8 mouse cellular contexts compared by ENCODE assay signal in the genomic region with DNA sequence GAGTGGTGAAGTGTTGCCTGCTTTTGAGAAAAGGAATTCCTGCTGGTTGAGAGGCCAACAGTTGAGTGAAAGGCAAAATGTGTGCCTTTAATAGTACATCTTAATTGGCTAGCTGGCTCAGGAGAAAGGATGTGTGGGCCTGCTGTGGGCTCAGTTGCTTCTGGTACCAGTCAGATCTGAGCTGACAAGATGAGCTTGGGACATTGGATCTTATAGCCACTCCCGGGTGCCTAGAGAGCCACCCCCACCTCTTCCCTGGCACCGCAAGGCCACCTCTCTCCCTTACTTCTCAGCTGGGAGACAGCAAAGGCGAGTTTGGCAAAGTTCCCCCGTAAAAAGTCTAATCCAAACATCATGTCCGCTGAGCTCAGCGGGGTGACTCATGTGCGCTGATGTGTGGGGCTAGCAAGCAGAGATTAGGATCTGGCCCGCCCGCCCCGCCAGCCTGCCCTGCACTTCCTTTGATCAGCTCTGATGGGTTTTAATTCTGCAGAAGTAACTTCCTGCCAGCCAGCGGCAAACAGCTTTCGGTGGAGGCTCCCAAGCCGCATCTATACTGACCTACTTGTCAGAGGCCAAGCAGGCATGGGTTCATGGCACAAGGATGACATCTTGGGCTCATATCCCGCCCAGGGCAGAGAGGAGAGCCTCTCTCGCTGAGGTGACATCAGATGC. TPM values are rescaled to one million over a fixed set of nuclear protein-coding genes. Genes with fewer than 3 reads are reported as not detected.
DNase-seq lines count a peak whose midpoint lies in the region; ATAC-seq lines count a peak whose summit lies in the region.

No protein-coding gene starts in this region.

- no peaks in the 10 kb centered on the region for H3K9me3 ChIP-seq in hindbrain, embryonic 11.5 days (ENCODE audit: control insufficient read depth, low read length)
- H3K9me3 ChIP-seq in limb, embryonic 10.5 days (replicated peaks) = no peaks in the 10 kb centered on the region

- no peaks in the 10 kb centered on the region for H3K4me1 ChIP-seq in hindbrain, embryonic 11.5 days (replicated peaks; ENCODE audit: control insufficient read depth, insufficient read depth, low read length)
- peaks cover 51% of the 10 kb centered on the region for H3K4me1 ChIP-seq in limb, embryonic 10.5 days

- no peak overlapping the region for H3K27ac ChIP-seq in hindbrain, embryonic 11.5 days (ENCODE audit: low read depth, low read length)
- H3K27ac ChIP-seq in limb, embryonic 10.5 days = peak overlapping the region; percentile 87

- no peak for ATAC-seq in hindbrain, embryonic 11.5 days (ENCODE audit: low FRiP score)

- no peaks in the 10 kb centered on the region for H3K27me3 ChIP-seq in hindbrain, embryonic 11.5 days (ENCODE audit: control insufficient read depth, insufficient read depth, low read length)
- no peaks in the 10 kb centered on the region for H3K27me3 ChIP-seq in limb, embryonic 10.5 days (ENCODE audit: low read depth, poor library complexity, severe bottlenecking)

- H3K4me2 ChIP-seq in hindbrain, embryonic 11.5 days (replicated peaks; ENCODE audit: low read depth, low read length) = no peak overlapping the region

- no peaks in the 10 kb centered on the region for H3K36me3 ChIP-seq in hindbrain, embryonic 11.5 days (ENCODE audit: control insufficient read depth, insufficient read depth, low read length)
- H3K36me3 ChIP-seq in limb, embryonic 10.5 days = no peaks in the 10 kb centered on the region

- peak; percentile 24 to 38 for DNase-seq in CD8-positive naive resting alpha-beta T cell, adult 2 months (ENCODE audit: low read depth in 2 of 2, low spot score in 2 of 2)
- DNase-seq in adrenal gland, postnatal 10 days = peak; percentile 82
- DNase-seq in forelimb bud, embryonic 11.5 days (ENCODE audit: low read depth, low spot score) = peak; percentile 59
- peak; percentile 35 for DNase-seq in hindbrain, embryonic 11.5 days (ENCODE audit: low spot score)
- peak; percentile 67 for DNase-seq in limb, embryonic 10.5 days (ENCODE audit: low spot score)
- peak; percentile 60 for DNase-seq in mesoderm, embryonic 11.5 days (ENCODE audit: low read depth, low spot score)
- peak; percentile 23 for DNase-seq in right cerebral cortex, postnatal 4 days
- DNase-seq in layer of hippocampus, adult 9-11 months = no peak

- 16% methylated on average over 15 of the region's 15 CpGs for WGBS in hindbrain, embryonic 11.5 days
- WGBS in limb, embryonic 10.5 days = 6% methylated on average over 15 of the region's 15 CpGs

- no peak overlapping the region for H3K4me3 ChIP-seq in hindbrain, embryonic 11.5 days (ENCODE audit: low read depth, low read length)
- H3K4me3 ChIP-seq in limb, embryonic 10.5 days = peak overlapping the region; percentile 41

- no peak overlapping the region for H3K9ac ChIP-seq in hindbrain, embryonic 11.5 days (ENCODE audit: low read depth, low read length)

RNA-seq across cellular contexts. Expression of gene Eml4, which starts 38.4 kb away (rescaled TPM):
- 10 to 100 TPM; 19.9 to 21.8 TPM for total RNA-seq in adrenal gland, postnatal 10 days (2021)
- polyA plus RNA-seq in hindbrain, embryonic 11.5 days (2014; fragmentation: Nextera tagmentation; extraction: Ambion mirVana) = 47.1 and 49.0 TPM in 2 replicates
- 71.6 and 72.3 TPM in 2 replicates for polyA plus RNA-seq in limb, embryonic 10.5 days (2016; fragmentation: Nextera tagmentation; extraction: Ambion mirVana)
